30 mouse cellular contexts compared by ENCODE assay signal in genomic region chr9:96483648-96484047, GRCm38 (mm10). TPM values are rescaled to one million over a fixed set of nuclear protein-coding genes. Genes with fewer than 3 reads are reported as not detected.
DNase-seq lines count a peak whose midpoint lies in the region; ATAC-seq lines count a peak whose summit lies in the region.
"Had no signal": no experiment of that assay in that cellular context is flagged by ENCODE, and none has a peak within 500 bp of the region (broad histone marks: within the 10 kb centered on the region; RNA-seq: fewer than 3 reads in every experiment).

No protein-coding gene starts in this region.

- DNase-seq in forebrain, embryonic 14.5 days (ENCODE audit: low spot score): peak; percentile 22
- DNase-seq in midbrain, embryonic 11.5 days (ENCODE audit: low spot score, missing footprints): peak; percentile 26
- DNase-seq in midbrain, embryonic 14.5 days: no peak
- no peak for DNase-seq in spleen, postnatal 10 days (ENCODE audit: low spot score in 2 of 2)
- DNase-seq: adrenal gland, adult 8-10 months; adrenal gland, postnatal 25 days; B cell, adult 2 months; cerebellum, adult 18-20 months; cerebellum, adult 9-10 months; cerebellum, postnatal 14 days; gastrocnemius, postnatal 36 days; heart, adult 11 months; heart, postnatal 10 days; heart, postnatal 36 days had no signal

- H3K4me3 ChIP-seq in forebrain, embryonic 14.5 days (ENCODE audit: low read depth, low read length): no peak overlapping the region
- H3K4me3 ChIP-seq in forebrain, embryonic 15.5 days: no peak overlapping the region
- H3K4me3 ChIP-seq in midbrain, embryonic 11.5 days (ENCODE audit: low read depth, low read length): no peak overlapping the region
- H3K4me3 ChIP-seq in midbrain, embryonic 14.5 days (replicated peaks; ENCODE audit: low read depth, low read length): no peak overlapping the region
- H3K4me3 ChIP-seq in midbrain, embryonic 13.5 days (replicated peaks): no peak overlapping the region
- H3K4me3 ChIP-seq: forebrain, embryonic 10.5 days; forebrain, embryonic 13.5 days; heart, embryonic 12.5 days; heart, embryonic 15.5 days; hindbrain, embryonic 10.5 days; hindbrain, embryonic 13.5 days had no signal

- no peak overlapping the region for H3K4me2 ChIP-seq in forebrain, embryonic 14.5 days (ENCODE audit: low read length)
- H3K4me2 ChIP-seq in forebrain, embryonic 15.5 days (replicated peaks): no peak overlapping the region
- no peak overlapping the region for H3K4me2 ChIP-seq in midbrain, embryonic 11.5 days
- no peak overlapping the region for H3K4me2 ChIP-seq in midbrain, embryonic 14.5 days (ENCODE audit: low read length)
- H3K4me2 ChIP-seq in midbrain, embryonic 13.5 days (replicated peaks): no peak overlapping the region
- H3K4me2 ChIP-seq: forebrain, embryonic 13.5 days; heart, embryonic 12.5 days; heart, embryonic 15.5 days; hindbrain, embryonic 13.5 days had no signal

- no peaks in the 10 kb centered on the region for H3K9me3 ChIP-seq in forebrain, embryonic 14.5 days (replicated peaks; ENCODE audit: control insufficient read depth, low read length)
- no peaks in the 10 kb centered on the region for H3K9me3 ChIP-seq in forebrain, embryonic 15.5 days
- no peaks in the 10 kb centered on the region for H3K9me3 ChIP-seq in midbrain, embryonic 11.5 days (ENCODE audit: control insufficient read depth, low read length)
- no peaks in the 10 kb centered on the region for H3K9me3 ChIP-seq in midbrain, embryonic 14.5 days (ENCODE audit: control insufficient read depth, low read length)
- H3K9me3 ChIP-seq in midbrain, embryonic 13.5 days: no peaks in the 10 kb centered on the region
- H3K9me3 ChIP-seq: forebrain, embryonic 10.5 days; forebrain, embryonic 13.5 days; heart, embryonic 15.5 days; hindbrain, embryonic 10.5 days; hindbrain, embryonic 13.5 days had no signal

- ATAC-seq in forebrain, embryonic 14.5 days: no peak
- ATAC-seq in forebrain, embryonic 15.5 days (replicated peaks): no peak
- no peak for ATAC-seq in midbrain, embryonic 11.5 days (ENCODE audit: low FRiP score)
- ATAC-seq in midbrain, embryonic 14.5 days (ENCODE audit: low FRiP score, low TSS enrichment): no peak
- peak; percentile 45 for ATAC-seq in granulocyte monocyte progenitor cell, adult 5-6 weeks (replicated peaks; ENCODE audit: poor library complexity, severe bottlenecking)
- peak; percentile 72 for ATAC-seq in monocyte, adult 5-6 weeks (replicated peaks; ENCODE audit: insufficient number of reproducible peaks, low FRiP score, low TSS enrichment, poor library complexity, severe bottlenecking)
- no peak for ATAC-seq in midbrain, embryonic 13.5 days
- ATAC-seq: activated CD4-positive, CD25-positive, alpha-beta regulatory T cell, adult 4 months; forebrain, embryonic 13.5 days; hindbrain, embryonic 16.5 days had no signal

- H3K27me3 ChIP-seq in forebrain, embryonic 14.5 days (replicated peaks; ENCODE audit: control insufficient read depth, insufficient read depth, low read length): no peaks in the 10 kb centered on the region
- no peaks in the 10 kb centered on the region for H3K27me3 ChIP-seq in forebrain, embryonic 15.5 days
- H3K27me3 ChIP-seq in midbrain, embryonic 11.5 days (ENCODE audit: control insufficient read depth, insufficient read depth, low read length): no peaks in the 10 kb centered on the region
- no peaks in the 10 kb centered on the region for H3K27me3 ChIP-seq in midbrain, embryonic 14.5 days (ENCODE audit: control insufficient read depth, insufficient read depth, low read length)
- H3K27me3 ChIP-seq in midbrain, embryonic 13.5 days: 0 out of 2 replicates have a peak, but pooled peaks cover 6% of the 10 kb centered on the region
- H3K27me3 ChIP-seq: heart, embryonic 12.5 days; heart, embryonic 15.5 days had no signal

- WGBS in forebrain, embryonic 14.5 days: 22% methylated on average over 2 of the region's 2 CpGs
- whole genome bisulfite sequencing in forebrain, embryonic 15.5 days: 33% methylated on average over 2 of the region's 2 CpGs
- 64% methylated on average over 2 of the region's 2 CpGs for WGBS in midbrain, embryonic 11.5 days
- WGBS in midbrain, embryonic 14.5 days: 53% methylated on average over 2 of the region's 2 CpGs
- 50% methylated on average over 2 of the region's 2 CpGs for WGBS in midbrain, embryonic 13.5 days

- H3K27ac ChIP-seq in forebrain, embryonic 14.5 days (ENCODE audit: low read depth, low read length): no peak overlapping the region
- H3K27ac ChIP-seq in forebrain, embryonic 15.5 days (replicated peaks): no peak overlapping the region
- H3K27ac ChIP-seq in midbrain, embryonic 11.5 days (ENCODE audit: low read depth, low read length): no peak overlapping the region
- H3K27ac ChIP-seq in midbrain, embryonic 14.5 days (replicated peaks; ENCODE audit: low read depth, low read length): no peak overlapping the region
- no peak overlapping the region for H3K27ac ChIP-seq in midbrain, embryonic 13.5 days
- H3K27ac ChIP-seq: forebrain, embryonic 10.5 days; forebrain, embryonic 13.5 days; heart, embryonic 15.5 days; hindbrain, embryonic 10.5 days; hindbrain, embryonic 13.5 days had no signal

- no peak overlapping the region for H3K9ac ChIP-seq in forebrain, embryonic 14.5 days (ENCODE audit: low read length)
- no peak overlapping the region for H3K9ac ChIP-seq in forebrain, embryonic 15.5 days (replicated peaks)
- no peak overlapping the region for H3K9ac ChIP-seq in midbrain, embryonic 11.5 days (ENCODE audit: low read length)
- no peak overlapping the region for H3K9ac ChIP-seq in midbrain, embryonic 14.5 days (replicated peaks; ENCODE audit: low read length)
- no peak overlapping the region for H3K9ac ChIP-seq in midbrain, embryonic 13.5 days (replicated peaks)
- H3K9ac ChIP-seq: forebrain, embryonic 13.5 days; heart, embryonic 12.5 days; heart, embryonic 15.5 days; hindbrain, embryonic 13.5 days had no signal

- H3K36me3 ChIP-seq in forebrain, embryonic 14.5 days (ENCODE audit: control insufficient read depth, insufficient read depth, low read length): no peaks in the 10 kb centered on the region
- no peaks in the 10 kb centered on the region for H3K36me3 ChIP-seq in forebrain, embryonic 15.5 days
- no peaks in the 10 kb centered on the region for H3K36me3 ChIP-seq in midbrain, embryonic 11.5 days (ENCODE audit: control insufficient read depth, insufficient read depth, low read length)
- H3K36me3 ChIP-seq in midbrain, embryonic 14.5 days (ENCODE audit: control insufficient read depth, insufficient read depth, low read length): no peaks in the 10 kb centered on the region
- H3K36me3 ChIP-seq in midbrain, embryonic 13.5 days: no peaks in the 10 kb centered on the region
- H3K36me3 ChIP-seq: forebrain, embryonic 10.5 days; heart, embryonic 12.5 days; heart, embryonic 15.5 days; hindbrain, embryonic 10.5 days; hindbrain, embryonic 13.5 days had no signal

- no peaks in the 10 kb centered on the region for H3K4me1 ChIP-seq in forebrain, embryonic 14.5 days (ENCODE audit: control insufficient read depth, insufficient read depth, low read length)
- no peaks in the 10 kb centered on the region for H3K4me1 ChIP-seq in forebrain, embryonic 15.5 days
- no peaks in the 10 kb centered on the region for H3K4me1 ChIP-seq in midbrain, embryonic 11.5 days (ENCODE audit: control insufficient read depth, insufficient read depth, low read length)
- no peaks in the 10 kb centered on the region for H3K4me1 ChIP-seq in midbrain, embryonic 14.5 days (ENCODE audit: control insufficient read depth, insufficient read depth, low read length)
- no peaks in the 10 kb centered on the region for H3K4me1 ChIP-seq in midbrain, embryonic 13.5 days (replicated peaks)
- H3K4me1 ChIP-seq: heart, embryonic 12.5 days; heart, embryonic 15.5 days; hindbrain, embryonic 10.5 days; hindbrain, embryonic 13.5 days had no signal

RNA-seq across cellular contexts. Expression of gene Rnf7, which starts 5.2 kb away (rescaled TPM):
- polyA plus RNA-seq in forebrain, embryonic 14.5 days (2014; fragmentation: Nextera tagmentation; extraction: Ambion mirVana): 228 and 271 TPM in 2 replicates
- polyA plus RNA-seq in forebrain, embryonic 15.5 days (2015; fragmentation: Nextera tagmentation; extraction: Ambion mirVana): 179 and 187 TPM in 2 replicates
- 293 and 294 TPM in 2 replicates for polyA plus RNA-seq in midbrain, embryonic 11.5 days (2014; fragmentation: Nextera tagmentation; extraction: Ambion mirVana)
- polyA plus RNA-seq in midbrain, embryonic 14.5 days (2014; fragmentation: Nextera tagmentation; extraction: Ambion mirVana): 262 and 263 TPM in 2 replicates
- total RNA-seq in granulocyte monocyte progenitor cell, adult 5-6 weeks (2014; fragmentation: Nextera tagmentation): 109 and 110 TPM in 2 replicates
- 53.9 and 72.0 TPM in 2 replicates for total RNA-seq in granulocyte monocyte progenitor cell, adult 5-6 weeks (2017)
- total RNA-seq in monocyte, adult 5-6 weeks (2017): 49.1 to 62.7 TPM (median 62.4 TPM) in 3 replicates
- polyA plus RNA-seq in midbrain, embryonic 13.5 days (2015; fragmentation: Nextera tagmentation; extraction: Ambion mirVana): 239 and 266 TPM in 2 replicates

RNA-seq across cellular contexts. Expression of gene Gm28729, which starts 41.4 kb away (rescaled TPM):
- polyA plus RNA-seq in forebrain, embryonic 14.5 days (2014; fragmentation: Nextera tagmentation; extraction: Ambion mirVana): 0.28 TPM in 1 of 2 replicates, not detected in the other
- polyA plus RNA-seq in forebrain, embryonic 15.5 days (2015; fragmentation: Nextera tagmentation; extraction: Ambion mirVana): 0.15 and 0.31 TPM in 2 replicates
- polyA plus RNA-seq in midbrain, embryonic 11.5 days (2014; fragmentation: Nextera tagmentation; extraction: Ambion mirVana): not detected in 2 replicates
- polyA plus RNA-seq in midbrain, embryonic 14.5 days (2014; fragmentation: Nextera tagmentation; extraction: Ambion mirVana): not detected in 2 replicates
- not detected in 2 replicates for total RNA-seq in granulocyte monocyte progenitor cell, adult 5-6 weeks (2014; fragmentation: Nextera tagmentation)
- not detected in 2 replicates for total RNA-seq in granulocyte monocyte progenitor cell, adult 5-6 weeks (2017)
- not detected in 3 replicates for total RNA-seq in monocyte, adult 5-6 weeks (2017)
- polyA plus RNA-seq in midbrain, embryonic 13.5 days (2015; fragmentation: Nextera tagmentation; extraction: Ambion mirVana): 0.10 TPM in 1 of 2 replicates, not detected in the other
- total RNA-seq: adrenal gland, postnatal 25 days; CH12.LX; heart, adult 8-10 months; heart, postnatal 10 days; heart, postnatal 36 days; MEL had no signal
- polyA plus RNA-seq: activated CD4-positive, CD25-positive, alpha-beta regulatory T cell, adult 4 months; embryonic facial prominence, embryonic 11.5 days; forebrain, embryonic 10.5 days; heart, embryonic 12.5 days; heart, embryonic 15.5 days had no signal

Comparison
In these comparisons a context has a peak if more than half of its experiments do, and no peak if none do; other contexts are left out.
1. DNase-seq: peak in forebrain, embryonic 14.5 days (single experiment) and midbrain, embryonic 11.5 days (single experiment); none in midbrain, embryonic 14.5 days (single experiment) and spleen, postnatal 10 days (0 of 2).
2. ATAC-seq: peak in granulocyte monocyte progenitor cell, adult 5-6 weeks (single experiment) and monocyte, adult 5-6 weeks (single experiment); none in forebrain, embryonic 14.5 days (single experiment), forebrain, embryonic 15.5 days (single experiment), midbrain, embryonic 11.5 days (single experiment), midbrain, embryonic 14.5 days (single experiment) and midbrain, embryonic 13.5 days (single experiment).